Mouse (Mus musculus) mature B cell (primary cell): Measurements from ENCODE around the gene Id3.

Source experiments
- in situ Hi-C: fragments of 300-500 bp; cut with MboI; formaldehyde crosslinking; loops from 2 replicates; pipeline ENCODE4 v1.14.3; 2019

The Id3 gene

DNA sequence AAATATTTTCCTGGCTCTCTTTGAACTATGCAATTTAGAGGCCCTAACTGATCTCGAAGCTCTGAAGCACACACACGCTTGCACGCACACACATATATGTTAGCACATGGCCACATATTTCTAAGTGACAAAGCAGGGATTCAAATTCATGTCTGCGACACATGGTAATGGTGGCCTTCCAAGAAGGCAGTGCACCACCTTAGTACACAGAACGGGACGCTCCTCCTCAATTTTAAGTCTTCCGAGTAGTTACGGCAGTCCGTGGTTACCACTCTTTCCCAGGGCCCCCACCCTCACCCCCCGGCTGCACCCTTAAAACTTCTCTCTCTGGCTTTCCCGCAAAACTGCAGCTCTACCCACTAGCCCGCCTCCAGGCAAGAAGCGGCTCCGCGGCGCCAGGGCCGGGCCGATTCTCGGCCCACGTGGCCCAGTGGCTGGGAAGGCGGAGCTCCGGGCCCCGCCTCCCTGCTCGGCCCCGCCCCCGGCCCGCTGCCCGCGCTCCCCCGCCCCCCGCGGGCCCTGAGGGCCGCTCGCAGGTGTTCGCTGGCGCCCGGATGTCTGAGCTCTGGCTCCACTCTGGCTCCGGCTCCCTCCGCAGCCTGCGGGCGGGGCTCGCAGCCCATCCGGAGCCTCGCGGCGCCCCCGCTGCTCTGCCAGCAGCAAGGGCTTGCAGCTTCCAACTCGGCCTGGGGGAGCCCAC is 4.3 kb downstream of the Id3 start:
- in situ Hi-C loops = no loop called here

DNA sequence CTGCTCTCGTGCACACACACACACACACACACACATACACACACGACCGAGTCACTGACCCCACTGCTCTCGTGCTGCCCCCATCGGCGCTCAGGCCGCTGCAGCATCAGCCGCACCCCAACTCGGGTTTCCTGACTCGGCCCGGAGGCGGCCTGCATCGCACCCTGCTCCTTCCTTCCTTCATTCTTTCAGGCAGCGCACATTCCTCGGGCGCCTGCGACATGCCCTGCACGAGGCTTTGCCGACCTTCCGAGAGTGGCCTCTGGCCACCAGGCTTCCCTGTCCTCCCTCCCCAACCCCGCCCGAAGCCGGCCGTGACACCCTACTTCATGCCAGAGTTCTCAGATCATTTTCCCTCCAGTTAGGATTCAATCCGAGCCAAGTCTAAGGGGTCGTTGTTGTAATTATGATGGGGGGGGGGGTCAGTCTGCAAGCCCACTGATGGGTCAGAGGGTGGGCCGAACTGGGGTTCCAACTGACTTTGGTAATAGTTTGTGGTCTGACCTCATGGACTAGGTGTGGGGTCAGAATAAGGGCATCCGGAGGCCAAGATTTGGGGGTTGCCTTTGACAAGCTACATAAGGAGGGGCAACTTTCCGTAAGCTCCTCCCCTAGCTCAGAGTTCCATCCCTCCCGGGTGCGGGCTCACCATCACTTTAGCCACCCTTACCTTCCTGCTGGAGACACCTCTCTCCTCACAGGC is 5.2 kb downstream of the Id3 start:
- in situ Hi-C loops = no loop called here

DNA sequence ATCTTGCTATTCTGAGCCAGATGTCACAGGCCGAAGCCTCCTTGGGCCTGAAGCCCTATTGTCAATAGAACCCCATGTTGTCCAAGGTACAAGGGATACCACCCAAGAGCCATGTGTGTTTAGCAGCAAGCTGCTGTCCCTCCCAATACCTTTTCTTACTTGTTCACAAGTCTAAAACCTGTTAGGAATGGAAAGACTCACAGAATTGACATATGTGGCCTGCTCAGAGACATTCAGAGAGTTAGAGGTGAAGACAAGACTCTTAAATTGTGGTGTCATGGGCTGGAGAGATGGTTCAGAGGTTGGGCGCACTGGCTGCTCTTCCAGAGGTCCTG is 5.7 kb downstream of the Id3 start:
- in situ Hi-C loops = no loop called here

DNA sequence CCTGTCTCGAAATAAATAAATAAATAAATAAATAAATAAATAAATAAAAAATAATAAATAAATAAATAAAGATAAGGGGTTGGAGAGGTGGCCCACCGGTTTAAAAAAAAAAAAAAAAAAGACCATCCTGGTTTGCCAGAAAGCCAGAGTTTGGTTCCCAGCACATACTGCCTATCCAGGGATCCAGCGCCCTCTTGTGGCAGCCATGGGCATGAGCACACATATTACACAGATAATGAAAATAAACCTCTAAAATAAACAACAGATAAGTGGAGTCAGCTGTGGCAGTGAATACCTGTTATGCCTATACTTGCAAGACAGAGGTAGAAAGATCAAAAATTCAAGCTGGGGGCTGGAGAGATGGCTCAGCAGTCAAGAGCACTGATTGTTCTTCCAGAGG is 6.4 kb downstream of the Id3 start:
- in situ Hi-C loops = loop anchor here (5.0 kb wide), 1 partner anchor 77 kb away; no protein-coding TSS in a partner anchor

DNA sequence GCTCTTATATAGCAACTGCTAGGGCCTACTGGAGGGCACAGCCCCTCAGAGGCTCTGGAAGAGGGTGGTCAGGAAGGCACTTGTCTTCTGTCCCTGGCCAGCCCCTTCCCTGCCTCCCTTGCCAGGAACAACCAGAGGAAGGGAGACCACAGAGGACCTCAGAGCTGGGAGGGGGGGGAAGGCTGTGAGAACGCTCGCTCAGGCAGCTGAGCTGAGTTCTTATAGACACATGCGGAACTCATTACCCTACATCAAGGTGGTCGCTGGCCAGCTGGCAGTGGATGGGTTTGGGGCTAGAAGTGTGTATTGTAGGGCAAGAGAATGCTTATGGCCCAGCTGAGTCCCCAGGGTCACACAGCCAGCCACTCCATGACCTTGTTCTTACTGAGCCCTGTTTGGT is 7.3 kb downstream of the Id3 start:
- in situ Hi-C loops = loop anchor here (5.0 kb wide), 1 partner anchor 78 kb away; no protein-coding TSS in a partner anchor

DNA sequence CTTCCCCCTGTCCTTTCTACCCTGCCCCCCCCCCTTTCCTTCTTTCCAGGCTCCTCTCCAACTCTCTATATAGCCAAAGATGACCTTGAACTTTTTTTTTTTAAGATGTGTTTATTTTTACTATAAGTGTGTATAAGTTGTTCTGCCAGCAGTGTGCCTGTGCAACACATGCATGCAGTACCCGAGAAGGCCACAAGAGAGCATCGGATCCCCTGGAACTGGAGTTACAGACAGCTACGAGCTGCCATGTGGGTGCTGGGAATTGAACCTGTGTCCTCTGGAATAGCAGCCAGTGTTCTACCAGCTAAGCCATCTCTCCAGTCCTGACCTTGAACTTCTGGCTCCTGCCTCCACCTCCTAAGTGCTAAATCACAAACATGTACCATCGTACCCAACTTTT is 9.5 kb downstream of the Id3 start:
- in situ Hi-C loops = loop anchor here (5.0 kb wide), 1 partner anchor 81 kb away; no protein-coding TSS in a partner anchor

DNA sequence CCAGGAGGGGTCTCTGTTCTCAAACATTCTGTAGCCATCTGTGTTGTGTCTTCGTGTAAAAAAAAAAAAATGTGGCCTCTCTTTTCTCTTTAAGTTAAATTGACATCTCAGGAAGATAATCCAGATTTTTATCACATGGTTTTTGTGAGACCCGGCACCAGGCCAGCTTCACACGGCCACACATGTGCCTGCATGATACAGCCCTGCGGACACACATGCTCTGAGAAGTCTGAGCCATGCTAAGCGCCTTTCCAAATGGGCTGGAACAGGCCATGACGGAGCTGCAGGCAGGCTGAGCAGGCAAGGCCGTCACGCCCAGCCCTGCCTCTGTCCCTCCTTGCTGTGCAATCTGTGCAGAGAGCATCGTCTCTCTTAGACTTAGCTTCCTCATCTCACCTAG is 11.2 kb downstream of the Id3 start:
- in situ Hi-C loops = loop anchor here (5.0 kb wide), 1 partner anchor 82 kb away; no protein-coding TSS in a partner anchor

DNA sequence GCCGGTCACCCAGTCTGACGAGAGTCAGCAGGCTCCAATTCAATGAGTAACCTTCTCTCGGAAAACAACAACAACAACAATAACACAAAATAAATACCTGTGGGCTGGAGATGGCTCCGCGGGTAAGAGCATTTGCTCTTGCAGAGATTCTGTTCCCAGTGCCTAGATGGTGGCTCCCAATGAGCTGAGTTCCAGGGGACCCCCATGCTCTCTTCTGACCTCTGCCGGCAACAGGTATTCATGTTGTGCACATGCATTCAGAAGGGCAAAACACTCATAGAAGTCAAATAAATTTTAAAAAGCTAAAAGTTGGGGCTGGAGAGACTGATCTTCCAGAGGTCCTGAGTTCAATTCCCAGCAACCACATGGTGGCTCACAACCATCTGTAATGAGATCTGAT is 15.2 kb downstream of the Id3 start:
- in situ Hi-C loops = no loop called here

DNA sequence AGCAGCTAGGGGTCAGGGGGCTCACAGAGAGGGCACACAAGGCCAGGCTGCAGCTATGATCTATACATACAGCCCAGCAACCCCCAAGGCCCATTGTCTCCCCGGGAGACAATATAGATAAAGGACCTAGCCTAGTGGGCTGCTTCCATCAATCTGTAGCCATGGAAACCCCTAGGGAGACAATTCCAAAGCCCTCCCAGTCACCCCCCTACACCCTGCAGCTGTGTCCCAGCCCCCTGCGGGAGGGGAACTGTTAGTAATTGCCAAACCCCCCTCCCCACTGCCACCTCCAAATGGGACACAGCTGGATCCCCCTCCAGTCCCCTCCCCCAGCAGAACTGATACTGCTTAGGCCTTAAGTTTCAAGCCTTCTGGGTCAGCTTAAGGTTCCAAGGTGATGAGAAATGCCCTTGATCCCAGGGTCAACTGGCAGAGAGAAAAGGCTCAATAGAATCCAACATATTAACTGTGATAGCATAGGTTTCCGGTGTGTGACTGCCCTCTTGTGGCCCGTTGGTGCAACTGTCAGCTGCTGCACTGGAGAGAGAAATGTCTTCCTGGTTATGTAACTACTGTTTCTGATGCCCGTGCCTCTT is 16.6 kb downstream of the Id3 start:
- in situ Hi-C loops = loop anchor here (5.0 kb wide), 1 partner anchor 37 kb away; no protein-coding TSS in a partner anchor

DNA sequence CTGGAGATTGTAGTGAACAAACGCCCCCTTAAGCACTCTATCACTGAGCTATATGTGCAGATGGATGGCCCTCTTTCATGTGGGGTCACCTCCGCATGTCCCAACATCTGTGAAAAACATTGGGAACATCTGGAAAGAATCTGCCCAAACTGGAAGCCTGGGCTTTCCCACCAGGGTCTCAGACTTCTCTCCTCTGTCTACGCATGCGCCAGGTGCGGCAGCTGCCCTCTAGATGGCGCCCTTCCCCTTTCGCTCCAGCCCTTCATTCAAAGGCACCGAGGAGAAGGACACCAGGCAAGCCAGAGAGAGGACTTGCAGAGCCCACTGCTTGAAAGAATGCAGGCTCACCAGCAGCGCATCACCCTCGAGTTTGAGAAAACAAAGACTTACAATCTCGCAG is 20.2 kb downstream of the Id3 start:
- in situ Hi-C loops = loop anchor here (5.0 kb wide), 1 partner anchor 34 kb away; no protein-coding TSS in a partner anchor

DNA sequence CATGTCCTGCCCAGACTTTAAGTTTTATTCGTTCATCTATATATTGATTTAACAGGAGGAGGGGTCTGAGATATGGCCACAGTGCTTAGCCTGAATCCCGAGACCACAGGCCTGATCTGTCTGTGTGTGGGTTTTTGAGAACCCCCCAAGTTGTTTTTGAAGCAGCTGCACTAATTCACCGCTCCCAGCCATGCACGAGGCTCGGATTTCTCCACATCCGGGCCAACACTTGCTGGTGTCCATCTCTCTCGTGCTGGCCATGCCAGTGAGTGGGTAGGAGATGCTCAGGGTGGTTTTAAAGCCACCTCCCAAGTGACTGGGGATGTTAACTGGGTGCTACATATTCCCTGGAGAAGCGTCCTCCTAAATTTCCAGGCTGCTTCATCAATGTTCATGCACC is 21.7 kb downstream of the Id3 start:
- in situ Hi-C loops = loop anchor here (5.0 kb wide), 1 partner anchor 32 kb away; no protein-coding TSS in a partner anchor

DNA sequence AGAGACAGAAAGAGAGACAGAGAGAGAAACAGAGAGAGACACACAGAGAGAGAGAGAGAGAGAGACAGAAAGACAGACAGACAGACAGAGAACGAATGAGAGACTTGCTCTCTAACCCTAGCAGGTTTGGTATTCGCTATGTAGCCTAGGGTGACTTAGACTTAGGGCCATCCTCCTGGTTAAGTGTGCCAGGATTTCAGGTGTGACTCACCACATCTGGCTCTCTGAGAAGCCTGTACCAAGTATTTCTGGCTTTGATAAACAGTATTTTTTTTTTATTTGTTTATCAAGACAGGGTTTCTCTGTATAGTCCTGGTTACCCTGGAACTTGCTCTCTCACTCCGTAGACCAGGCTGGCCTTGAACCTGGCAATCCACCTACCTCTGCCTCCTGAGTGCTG is 24.4 kb downstream of the Id3 start:
- in situ Hi-C loops = no loop called here

DNA sequence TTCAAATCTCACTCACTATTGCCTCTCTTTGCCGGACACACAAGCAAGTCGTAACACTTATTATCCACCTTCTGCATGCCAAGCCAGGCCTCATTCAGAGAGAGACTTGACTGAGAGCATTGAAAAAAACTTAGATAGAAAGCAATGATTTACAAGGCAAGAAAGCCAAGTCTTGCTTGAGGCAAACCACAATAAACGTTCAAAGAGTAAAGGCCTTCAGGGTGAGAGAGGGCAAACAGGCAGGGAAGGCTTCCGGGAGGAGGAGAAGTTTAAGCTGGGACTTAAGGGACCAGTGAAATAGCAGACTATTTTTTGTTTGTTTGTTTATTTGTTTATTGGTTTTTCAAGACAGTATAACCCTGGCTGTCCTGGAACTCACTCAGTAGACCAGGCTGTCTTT is 27.1 kb downstream of the Id3 start:
- in situ Hi-C loops = no loop called here

DNA sequence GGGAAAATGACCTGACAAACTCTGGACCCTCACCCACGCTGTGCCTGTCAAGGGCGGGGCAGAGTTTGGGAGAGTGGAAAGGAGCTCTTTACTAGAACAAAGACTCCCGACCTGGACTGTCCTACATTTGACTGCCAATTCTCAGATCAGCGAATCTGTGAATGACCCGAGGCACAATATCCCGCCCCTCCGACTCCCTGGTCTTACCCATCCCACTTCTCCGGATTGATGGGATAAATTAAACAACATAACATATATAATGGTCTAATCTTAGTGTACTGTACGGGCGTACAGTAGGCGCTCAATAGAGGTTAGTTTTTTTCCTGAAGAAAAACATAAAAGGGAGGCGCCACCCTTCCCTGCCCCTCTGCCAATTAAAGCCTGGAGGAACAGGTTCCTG is 28.2 kb downstream of the Id3 start:
- in situ Hi-C loops = no loop called here

DNA sequence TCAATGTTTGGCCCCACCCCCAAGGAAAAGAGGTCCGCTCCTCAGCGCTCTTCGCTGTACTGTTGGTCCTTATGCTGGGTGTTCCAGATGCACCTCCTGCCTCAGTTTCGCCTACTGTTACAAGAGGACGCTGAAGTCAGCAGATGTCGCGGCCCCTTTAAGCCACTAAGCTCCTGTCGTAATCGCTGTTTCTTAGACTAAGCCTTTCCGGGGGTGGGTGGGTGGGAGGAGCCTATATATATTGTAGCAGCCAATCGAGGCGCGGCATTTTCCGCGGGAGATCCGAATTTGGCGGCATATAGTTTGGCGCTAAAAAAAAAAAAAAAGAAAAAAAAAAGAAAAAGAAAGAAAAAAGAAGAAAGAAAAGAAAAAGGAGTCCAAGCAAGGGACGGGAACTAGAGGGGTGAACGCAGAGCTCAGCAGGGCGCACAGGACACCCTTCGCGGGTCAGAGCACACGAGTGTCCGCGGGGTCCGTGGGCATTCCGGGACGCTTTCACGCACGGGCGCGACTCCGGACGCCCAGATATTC is 28.8 kb downstream of the Id3 start, which contains the start of gene E2f2:
E2f2 (plus strand) TSS at position 384 of the 531 bp plus-strand sequence.
- in situ Hi-C loops = no loop called here

DNA sequence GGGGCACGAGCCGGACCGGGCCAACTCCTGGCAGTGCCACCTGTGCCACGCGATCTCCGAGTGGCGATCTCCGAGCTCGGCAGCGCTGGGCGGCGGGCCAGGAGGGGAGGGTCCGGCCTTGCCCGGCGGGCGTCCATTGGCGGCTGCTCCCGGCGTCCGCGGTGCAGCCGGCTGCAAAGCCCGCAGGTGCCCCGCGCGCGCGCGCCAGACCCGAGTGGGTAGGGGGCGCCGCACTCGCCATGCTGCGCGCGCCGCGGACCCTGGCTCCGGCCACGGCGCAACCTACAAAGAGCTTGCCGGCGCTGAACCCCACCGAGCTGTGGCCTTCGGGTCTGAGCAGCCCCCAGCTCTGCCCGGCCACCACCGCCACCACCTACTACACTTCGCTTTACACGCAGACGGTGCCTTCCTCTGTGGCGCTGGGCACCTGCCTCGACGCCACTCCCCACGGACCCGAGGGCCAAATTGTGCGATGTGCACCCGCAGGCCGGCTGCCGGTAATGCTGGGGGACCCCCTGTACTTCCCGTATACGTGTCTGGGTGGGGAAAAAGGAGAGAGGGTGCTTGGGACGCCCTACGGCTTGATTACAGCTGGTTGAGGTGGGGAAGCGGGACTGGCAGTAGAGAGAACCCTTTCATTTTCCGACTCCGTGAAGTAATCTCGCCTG is 29.4 kb downstream of the Id3 start:
- in situ Hi-C loops = no loop called here

DNA sequence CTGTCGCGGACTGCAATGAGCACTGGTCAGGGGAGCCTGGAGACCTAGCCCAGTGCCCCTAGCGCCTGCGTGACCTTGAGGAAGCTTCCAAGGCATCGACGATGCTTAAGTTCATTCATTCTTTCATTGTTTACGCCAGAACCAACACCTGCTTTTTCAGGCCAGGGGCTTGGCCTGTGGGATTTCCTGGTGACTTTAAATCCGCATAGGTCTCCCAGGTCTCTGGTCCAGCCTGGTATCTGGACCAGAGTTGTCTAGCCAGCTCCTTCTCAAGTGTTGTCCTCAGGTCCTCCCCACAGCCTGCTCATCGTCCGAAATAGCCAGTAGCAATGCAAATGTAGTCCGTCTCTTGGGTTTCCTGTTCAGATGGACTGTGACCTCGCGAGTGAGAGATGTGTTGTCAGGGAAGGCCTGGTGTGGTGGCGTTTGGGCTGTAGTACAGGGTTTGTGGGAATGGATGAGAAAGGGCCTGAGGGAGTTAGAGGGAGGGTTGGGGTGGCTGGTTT is 30.0 kb downstream of the Id3 start:
- in situ Hi-C loops = no loop called here

DNA sequence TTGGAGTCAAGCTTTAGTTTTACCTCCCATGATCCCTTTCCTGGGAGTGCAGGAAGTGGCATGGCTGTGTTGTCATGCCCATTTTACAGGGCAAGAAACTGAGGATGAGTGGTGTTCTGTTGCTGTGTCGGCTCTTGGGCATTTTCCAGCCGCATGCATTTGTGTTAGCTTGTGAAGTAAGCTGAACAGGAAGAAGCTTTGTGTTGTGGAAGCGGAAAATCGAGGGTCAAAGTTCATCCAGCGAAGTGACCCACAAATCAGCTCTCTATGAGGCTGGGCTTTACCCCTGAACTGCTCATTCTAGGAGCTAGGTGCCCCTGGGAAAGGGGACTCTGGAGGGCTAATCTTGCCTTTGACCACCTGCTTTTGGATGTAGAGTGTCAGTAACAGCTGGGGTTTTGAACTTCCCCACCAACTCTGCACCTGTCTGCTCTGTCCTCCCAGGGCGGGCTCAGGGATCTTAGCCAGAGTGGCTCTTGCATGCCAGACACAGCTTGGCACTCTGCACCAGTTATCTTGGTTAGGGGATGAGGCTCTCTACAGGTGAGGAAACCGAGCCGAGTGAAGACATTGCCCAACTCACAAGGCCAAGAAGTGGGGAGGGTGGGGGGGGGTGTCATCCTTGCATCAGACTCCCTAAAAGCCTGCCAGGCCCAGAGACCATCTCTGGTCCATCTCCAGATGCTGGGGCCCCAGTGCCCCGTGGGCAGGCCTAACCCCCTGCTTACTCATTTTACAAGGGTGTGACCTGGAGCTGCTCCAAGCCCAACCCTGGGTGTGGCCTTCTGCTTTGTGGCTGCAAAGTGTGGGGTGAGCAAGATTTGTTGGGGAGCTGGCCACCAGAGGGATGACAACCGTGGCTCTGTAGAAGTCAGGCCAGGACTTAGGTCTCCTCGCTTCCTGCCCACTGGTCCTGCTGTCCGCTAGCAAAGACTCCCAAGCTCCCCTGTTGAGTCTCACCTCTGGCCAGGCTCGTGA is 31.2 kb downstream of the Id3 start:
- in situ Hi-C loops = no loop called here

DNA sequence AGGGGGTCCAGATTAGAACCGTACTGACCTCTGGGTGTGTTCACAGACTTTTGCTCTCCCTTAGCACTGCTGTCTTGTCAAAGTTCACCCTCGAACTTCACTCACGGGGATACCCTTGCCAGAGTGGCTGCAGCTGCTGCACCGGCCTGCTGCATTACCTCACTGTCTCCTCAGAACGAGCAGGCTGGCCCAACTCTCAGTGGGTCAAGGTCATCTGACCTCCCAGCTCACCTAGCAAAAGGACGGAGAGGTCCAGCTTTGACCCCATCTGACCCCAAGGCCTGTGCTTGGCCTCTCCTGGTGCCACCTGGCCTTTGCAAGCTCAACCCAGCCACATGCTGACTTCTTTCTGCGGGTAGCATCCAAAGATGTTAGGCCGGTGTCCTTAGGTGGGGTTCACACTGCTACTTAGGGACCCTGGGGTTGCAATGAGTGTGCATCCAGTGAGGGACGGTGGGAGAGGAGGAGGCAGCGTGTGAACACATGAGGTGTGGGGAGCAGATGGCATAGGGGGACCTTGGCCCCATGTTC is 32.8 kb downstream of the Id3 start:
- in situ Hi-C loops = no loop called here

DNA sequence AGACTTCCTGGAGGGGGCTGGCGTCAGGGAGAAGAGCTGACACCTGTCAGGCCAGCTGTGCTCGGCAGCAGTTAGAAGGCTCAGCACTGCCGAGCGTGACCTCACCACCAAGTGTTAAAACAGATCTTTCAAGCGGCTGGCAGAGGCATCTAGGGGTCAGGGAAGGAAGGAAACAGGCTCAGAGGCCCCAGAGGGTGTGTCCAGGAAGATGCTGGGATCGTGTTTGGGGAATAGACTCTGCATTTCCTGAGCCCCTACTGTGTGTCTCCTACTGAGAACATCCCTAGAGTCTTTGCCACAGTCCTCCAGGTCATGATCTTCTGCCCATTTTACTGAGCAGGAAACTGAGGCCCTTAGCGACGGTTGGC is 33.9 kb downstream of the Id3 start:
- in situ Hi-C loops = no loop called here
